7 mouse cellular contexts compared by ENCODE assay signal in the genomic region with DNA sequence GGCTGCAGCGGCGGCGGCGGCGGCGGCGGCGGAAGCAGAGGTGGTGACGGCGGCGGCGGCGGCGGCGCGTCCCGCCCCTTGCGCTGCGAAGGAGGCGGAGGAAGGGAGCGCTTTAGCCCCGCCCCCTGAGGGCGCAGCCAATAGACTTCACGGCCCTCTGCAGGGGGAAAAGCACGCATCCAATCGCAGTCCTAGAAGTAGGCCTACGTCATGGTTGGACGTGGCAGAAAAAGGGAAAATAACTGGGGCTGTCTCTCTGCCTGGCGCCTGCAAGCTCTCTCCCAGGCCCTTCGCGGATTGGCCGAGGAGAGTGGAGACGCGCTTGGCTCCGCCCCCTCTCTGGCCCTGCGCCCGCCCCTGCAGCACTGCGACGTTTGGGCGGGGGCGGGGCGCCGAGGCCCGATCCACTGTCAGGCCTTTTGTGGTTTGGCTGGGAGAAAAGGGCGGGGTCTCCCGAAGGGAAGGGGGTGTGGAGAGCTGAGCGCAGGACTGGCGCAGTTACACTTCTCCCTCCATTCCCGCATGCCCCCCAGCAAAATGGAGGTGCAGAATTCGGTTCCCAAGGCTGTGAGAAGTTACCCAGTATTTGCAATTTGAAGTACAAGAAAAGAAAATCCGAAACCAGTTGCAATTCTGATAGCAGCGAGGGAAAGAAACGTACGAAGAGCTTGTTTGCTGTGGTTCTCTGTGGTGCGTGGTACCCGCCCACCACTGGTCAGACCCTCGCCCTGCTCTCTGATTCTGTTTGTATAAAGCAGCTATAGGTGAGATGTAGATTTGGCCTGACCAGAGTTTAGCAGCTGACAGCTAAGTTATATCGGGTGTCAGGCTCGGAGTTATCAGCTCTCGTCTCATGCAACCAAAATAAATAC. TPM values are rescaled to one million over a fixed set of nuclear protein-coding genes. Genes with fewer than 3 reads are reported as not detected.
DNase-seq lines count a peak whose midpoint lies in the region; ATAC-seq and TF ChIP-seq lines count a peak whose summit lies in the region.

A gene (minus strand): TSS at position 19 of the 872 bp plus-strand sequence.

- WGBS in embryonic facial prominence, embryonic 10.5 days: under 1% methylated on average over 59 of the region's 60 CpGs
- under 1% methylated on average over 58 of the region's 60 CpGs for WGBS in intestine, postnatal 0 days
- 1% methylated on average over 40 of the region's 60 CpGs for WGBS in midbrain, embryonic 12.5 days
- under 1% methylated on average over 54 of the region's 60 CpGs for WGBS in small intestine, adult 2 months

- no peak for TF ChIP-seq CTCF in intestine, postnatal 0 days (IDR thresholded peaks at IDR 0.05; ENCODE audit: low read depth)
- TF ChIP-seq CTCF in small intestine, adult 2 months (IDR thresholded peaks at IDR 0.05; ENCODE audit: extremely low read depth, insufficient read length, insufficient replicate concordance, low read depth, low read length): no peak

- H3K4me2 ChIP-seq in intestine, postnatal 0 days (replicated peaks; ENCODE audit: low read depth): peak within 1 kb of the TSS; percentile 80
- peak within 1 kb of the TSS; percentile 82 for H3K4me2 ChIP-seq in midbrain, embryonic 12.5 days (replicated peaks)

- H3K9me3 ChIP-seq in embryonic facial prominence, embryonic 10.5 days: no peaks in the 10 kb centered on the region
- H3K9me3 ChIP-seq in intestine, postnatal 0 days (ENCODE audit: control insufficient read depth): no peaks in the 10 kb centered on the region
- no peaks in the 10 kb centered on the region for H3K9me3 ChIP-seq in midbrain, embryonic 12.5 days

- H3K9ac ChIP-seq in intestine, postnatal 0 days (ENCODE audit: low read depth, low read length): peak within 1 kb of the TSS; percentile 96
- peak within 1 kb of the TSS; percentile 97 for H3K9ac ChIP-seq in midbrain, embryonic 12.5 days (replicated peaks)

- H3K27me3 ChIP-seq in embryonic facial prominence, embryonic 10.5 days (replicated peaks; ENCODE audit: low read depth, poor library complexity, severe bottlenecking): no peaks in the 10 kb centered on the region
- H3K27me3 ChIP-seq in intestine, postnatal 0 days (replicated peaks; ENCODE audit: control insufficient read depth, insufficient read depth, low read length): no peaks in the 10 kb centered on the region
- H3K27me3 ChIP-seq in midbrain, embryonic 12.5 days: no peaks in the 10 kb centered on the region
- no peaks in the 10 kb centered on the region for H3K27me3 ChIP-seq in small intestine, adult 2 months (ENCODE audit: control insufficient read depth, insufficient read depth, low read length)

- H3K36me3 ChIP-seq in embryonic facial prominence, embryonic 10.5 days (replicated peaks): peaks cover 6% of the 10 kb centered on the region
- no peaks in the 10 kb centered on the region for H3K36me3 ChIP-seq in intestine, postnatal 0 days (ENCODE audit: control insufficient read depth, insufficient read depth)
- H3K36me3 ChIP-seq in midbrain, embryonic 12.5 days: no peaks in the 10 kb centered on the region; the same call in 1 of the 2 replicates
- H3K36me3 ChIP-seq in small intestine, adult 2 months (ENCODE audit: control insufficient read depth, insufficient read depth, low read length): no peaks in the 10 kb centered on the region

- peak; percentile 100 for DNase-seq in adrenal gland, postnatal 10 days
- peak; percentile 99 for DNase-seq in embryonic facial prominence, embryonic 10.5 days (ENCODE audit: low spot score)
- DNase-seq in gonadal fat pad, adult 2 months (ENCODE audit: low read depth): peak; percentile 97
- peak; percentile 100 for DNase-seq in left cerebral cortex, postnatal 4 days

- peak; percentile 73; the same call in 1 of the 2 replicates for TF ChIP-seq POLR2A in small intestine, adult 2 months (IDR thresholded peaks at IDR 0.05; ENCODE audit: low read depth, low read length)

- intact Hi-C loops in left cerebral cortex, postnatal 4 days (cut with DNase I): loop anchor here (10.0 kb wide), 1 partner anchor 263 kb away; no protein-coding TSS in a partner anchor

- peaks cover 11% of the 10 kb centered on the region for H3K4me1 ChIP-seq in embryonic facial prominence, embryonic 10.5 days
- no peaks in the 10 kb centered on the region for H3K4me1 ChIP-seq in intestine, postnatal 0 days (replicated peaks; ENCODE audit: control insufficient read depth, insufficient read depth, low read length)
- peaks cover 13% of the 10 kb centered on the region for H3K4me1 ChIP-seq in midbrain, embryonic 12.5 days
- no peaks in the 10 kb centered on the region for H3K4me1 ChIP-seq in small intestine, adult 2 months (ENCODE audit: control insufficient read depth, insufficient read depth, insufficient read length, low read length)

- H3K27ac ChIP-seq in embryonic facial prominence, embryonic 10.5 days (replicated peaks): peak within 1 kb of the TSS; percentile 94
- peak within 1 kb of the TSS; percentile 98 for H3K27ac ChIP-seq in intestine, postnatal 0 days (ENCODE audit: low read depth, low read length)
- peak within 1 kb of the TSS; percentile 98 for H3K27ac ChIP-seq in midbrain, embryonic 12.5 days (replicated peaks)
- peak within 1 kb of the TSS; percentile 71 for H3K27ac ChIP-seq in small intestine, adult 2 months (ENCODE audit: insufficient read depth, low read depth, low read length)

- H3K4me3 ChIP-seq in embryonic facial prominence, embryonic 10.5 days: peak within 1 kb of the TSS; percentile 93
- peak within 1 kb of the TSS; percentile 94 for H3K4me3 ChIP-seq in intestine, postnatal 0 days (ENCODE audit: low read depth, low read length)
- peak within 1 kb of the TSS; percentile 98 for H3K4me3 ChIP-seq in midbrain, embryonic 12.5 days
- H3K4me3 ChIP-seq in small intestine, adult 2 months (ENCODE audit: low read depth, low read length): peak within 1 kb of the TSS; percentile 91

- ATAC-seq in intestine, postnatal 0 days: peak; percentile 100
- ATAC-seq in midbrain, embryonic 12.5 days (ENCODE audit: low FRiP score, low read depth): peak; percentile 99

RNA-seq across cellular contexts. Expression of the gene that starts here (rescaled TPM):
- total RNA-seq in adrenal gland, postnatal 10 days (2021): 10 to 100 TPM; 66.7 to 81.7 TPM
- polyA plus RNA-seq in embryonic facial prominence, embryonic 10.5 days (2016; fragmentation: Nextera tagmentation; extraction: Ambion mirVana): 54.8 and 56.8 TPM in 2 replicates
- 22.3 and 35.3 TPM in 2 replicates for polyA plus RNA-seq in gonadal fat pad, adult 2 months (2012; rRNA removed)
- polyA plus RNA-seq in intestine, postnatal 0 days (2015; fragmentation: Nextera tagmentation; extraction: Ambion mirVana): 36.0 and 39.3 TPM in 2 replicates
- 100 to 1,000 TPM; 296 to 298 TPM for total RNA-seq in left cerebral cortex, postnatal 4 days (2021)
- 88.4 and 99.8 TPM in 2 replicates for polyA plus RNA-seq in midbrain, embryonic 12.5 days (2016; fragmentation: Nextera tagmentation; extraction: Ambion mirVana)
- polyA plus RNA-seq in small intestine, adult 2 months (2012; rRNA removed): 3.6 and 6.4 TPM in 2 replicates

Comparison
In these comparisons a context has a peak if more than half of its experiments do, and no peak if none do; other contexts are left out.
1. Peak in every context shown above with its lines: DNase-seq, ATAC-seq, H3K4me3 ChIP-seq and H3K27ac ChIP-seq.